Mouse (Mus musculus) monocyte, adult 2 months (primary cell): ENCODE results near the gene Gm12790.
"Not testable (repeated sequence)": the region's sequence is repeated elsewhere in the genome, so short reads cannot be mapped to it uniquely, and the experiment has no call there.

Experiments
- DNase-seq, 2 experiments: peaks; one replicate each; pipeline ENCODE4 v3.0.0; 2022; ENCODE audit warnings: low spot score in 2 of 2, low read depth in 1 of 2

Gene Gm12790

GRCm38 (mm10) chr4:101980949-101981348, at the start of gene Gm12790:
Gene Gm12790, minus strand, starts transcription at chr4:101981049.
- DNase-seq: not testable (repeated sequence)

- no peak for DNase-seq
Measured at GRCm38 (mm10) chr4:102026619-102027018, 45.8 kb upstream of the Gm12790 start.

- DNase-seq: no peak
Measured at GRCm38 (mm10) chr4:101998267-101998922, 17.5 kb upstream of the Gm12790 start.

GRCm38 (mm10) chr4:101997426-101997825, 16.6 kb upstream of the Gm12790 start:
- DNase-seq: no peak

- not testable (repeated sequence) for DNase-seq
Measured at GRCm38 (mm10) chr4:101986326-101986725, 5.5 kb upstream of the Gm12790 start, which contains the start of gene Gm12789. Gene Gm12789, plus strand, starts transcription at chr4:101986626.

- no peak for DNase-seq
Measured at GRCm38 (mm10) chr4:101985678-101986077, 4.8 kb upstream of the Gm12790 start.

- not testable (repeated sequence) for DNase-seq
Measured at GRCm38 (mm10) chr4:101940107-101940506, 40.7 kb downstream of the Gm12790 start, which contains the start of gene Gm12794. Gene Gm12794, plus strand, starts transcription at chr4:101940407.
